Mouse (Mus musculus): ENCODE results near the gene Ttc9b.

The Ttc9b gene

DNA sequence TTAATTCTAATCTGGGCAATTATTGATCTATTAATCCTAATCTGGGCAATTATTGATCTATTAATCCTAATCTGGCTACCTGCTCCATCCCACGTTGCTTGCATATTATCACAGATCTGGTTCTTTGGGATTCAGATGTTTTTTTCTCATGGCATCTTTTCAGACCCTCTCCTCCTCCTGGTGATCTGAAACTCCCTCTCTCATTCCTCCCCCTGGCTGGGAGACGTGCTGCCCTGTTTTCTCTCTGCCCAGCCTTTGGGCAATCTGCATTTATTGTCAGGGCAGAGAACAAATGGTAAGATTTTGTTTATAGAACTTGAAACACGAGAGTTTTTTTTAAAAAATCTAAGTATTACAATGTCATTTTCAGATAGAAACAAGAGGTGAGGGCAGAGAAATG is 34.1 kb downstream of the Ttc9b start:
- no peak for DNase-seq (ENCODE audit: low read depth in 1 of 2, low spot score in 2 of 2)

DNA sequence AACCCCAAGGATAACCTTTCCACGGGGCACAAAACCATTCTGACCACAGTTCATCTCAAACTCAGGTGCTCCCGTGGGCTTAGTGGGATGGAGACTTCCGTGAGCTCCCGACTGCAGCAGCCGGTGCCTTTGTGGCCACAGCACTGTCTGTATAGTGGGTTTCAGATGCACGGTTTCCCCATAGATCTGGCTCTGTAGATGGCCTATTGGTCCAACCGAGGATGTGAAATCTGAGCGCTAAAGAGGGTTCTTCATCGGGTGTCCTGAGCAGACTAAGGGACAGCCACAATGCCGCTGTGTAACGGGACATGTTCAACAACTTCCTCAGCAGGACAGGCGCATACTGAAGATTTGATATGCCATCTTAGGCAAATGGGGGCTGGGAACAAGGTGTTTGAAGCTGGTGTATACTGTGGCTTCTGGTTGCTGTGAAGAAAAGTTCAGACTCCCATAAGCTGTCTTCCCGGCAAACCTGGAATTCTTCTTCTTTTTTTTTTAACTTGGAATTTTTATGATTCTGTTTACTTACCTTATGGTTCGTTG is 34.6 kb downstream of the Ttc9b start:
- DNase-seq (ENCODE audit: low read depth in 1 of 2, low spot score in 2 of 2): no peak

DNA sequence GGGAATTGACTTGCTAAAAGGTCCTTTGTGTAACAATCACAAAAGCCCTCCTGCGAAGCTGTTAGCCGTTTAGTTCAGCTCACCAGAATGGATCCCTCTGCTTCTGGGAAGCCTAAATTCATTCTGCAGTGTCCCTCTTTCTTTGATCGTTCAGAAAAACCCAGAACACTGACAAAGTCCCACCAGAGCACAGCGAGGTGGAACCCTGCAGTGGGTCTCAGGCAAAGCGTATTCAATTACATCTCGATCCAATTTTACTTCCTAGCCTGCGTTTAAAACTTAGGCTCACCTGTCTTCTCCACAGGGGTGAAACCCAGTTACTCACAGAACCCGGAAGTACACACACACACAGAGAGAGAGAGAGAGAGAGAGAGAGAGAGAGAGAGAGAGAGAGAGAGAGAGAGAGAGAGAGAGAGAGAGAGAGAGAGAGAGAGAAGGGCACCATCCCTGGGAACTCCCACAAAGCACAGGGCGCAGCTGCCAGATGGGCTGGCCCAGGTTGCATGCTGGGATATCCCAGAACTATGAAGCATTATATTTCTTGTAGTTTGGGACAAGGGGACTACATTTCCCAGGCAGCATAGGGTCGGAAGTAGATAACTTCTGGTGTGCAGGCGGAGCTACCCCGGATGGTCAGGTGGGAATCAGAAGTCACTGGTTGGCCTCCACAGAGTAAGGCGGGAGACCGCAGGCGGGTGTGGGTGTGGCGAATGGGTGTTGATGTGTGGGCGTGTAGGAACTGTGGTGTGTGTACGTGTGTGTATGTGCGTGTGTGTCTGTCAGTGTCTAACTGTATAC is 35.3 kb downstream of the Ttc9b start, which contains the start of gene Zfp607b:
Gene Zfp607b, plus strand, starts transcription at position 526 of the 798 bp plus-strand sequence.
- peak; percentile 85 to 87 for DNase-seq (ENCODE audit: low read depth in 1 of 2, low spot score in 2 of 2)

DNA sequence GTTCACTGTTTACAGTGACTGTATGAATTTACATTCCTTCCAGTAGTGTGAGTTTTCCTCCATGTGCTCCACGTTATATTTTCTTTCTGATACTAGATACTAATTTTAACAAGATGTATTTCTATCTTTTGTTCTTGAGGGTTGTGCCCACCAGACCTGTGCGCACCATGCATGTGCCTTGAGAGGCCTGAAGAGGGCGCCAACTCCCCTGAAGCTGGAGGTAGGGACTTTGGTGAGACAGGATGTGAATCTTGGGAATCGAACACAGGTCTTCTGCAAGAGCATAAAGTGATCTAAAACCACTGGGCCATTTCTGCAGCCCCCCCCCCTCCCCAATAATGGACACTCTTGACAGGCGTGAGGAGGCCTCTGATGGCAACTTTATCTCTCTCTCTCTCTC is 37.4 kb downstream of the Ttc9b start:
- DNase-seq (ENCODE audit: low read depth in 1 of 2, low spot score in 2 of 2): no peak

DNA sequence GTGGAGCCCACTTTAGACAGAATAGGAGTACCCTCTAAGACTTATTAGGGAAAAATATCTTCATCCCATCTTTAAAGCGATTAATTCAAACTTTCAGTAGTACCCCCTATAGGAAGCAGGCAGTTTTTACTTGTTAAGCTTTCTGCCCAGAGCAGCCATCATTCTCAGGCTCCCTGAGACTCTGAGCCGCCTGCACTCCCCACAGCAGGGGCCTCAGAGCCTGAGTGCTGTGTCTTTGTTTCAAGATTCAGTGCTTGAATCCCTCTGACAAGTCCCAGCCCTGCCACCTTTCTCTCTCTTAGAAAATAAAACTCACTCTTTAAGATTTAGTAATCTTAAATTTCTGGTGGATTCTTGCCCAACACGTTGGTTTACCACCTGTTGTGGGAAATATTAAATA is 43.0 kb downstream of the Ttc9b start:
- DNase-seq (ENCODE audit: low read depth in 1 of 2, low spot score in 2 of 2): no peak

Data from monocyte, adult 2 months (primary cell).